Mouse (Mus musculus) embryo, embryonic 10 days (tissue): ENCODE measurements at regions not wholly inside any gene's neighbourhood (a gene's known extent, or its start where the extent isn't known, plus 50 kb on each side); places are given as distances from the start of the nearest gene placed in this dataset.
A peak's percentile ranks its signal among the peaks of the same experiment; 100 is the strongest.

Experiments used
- DNase-seq: peaks from one replicate; pipeline ENCODE4 v3.0.0-alpha.2; 2015; ENCODE audit warnings: low spot score

DNA sequence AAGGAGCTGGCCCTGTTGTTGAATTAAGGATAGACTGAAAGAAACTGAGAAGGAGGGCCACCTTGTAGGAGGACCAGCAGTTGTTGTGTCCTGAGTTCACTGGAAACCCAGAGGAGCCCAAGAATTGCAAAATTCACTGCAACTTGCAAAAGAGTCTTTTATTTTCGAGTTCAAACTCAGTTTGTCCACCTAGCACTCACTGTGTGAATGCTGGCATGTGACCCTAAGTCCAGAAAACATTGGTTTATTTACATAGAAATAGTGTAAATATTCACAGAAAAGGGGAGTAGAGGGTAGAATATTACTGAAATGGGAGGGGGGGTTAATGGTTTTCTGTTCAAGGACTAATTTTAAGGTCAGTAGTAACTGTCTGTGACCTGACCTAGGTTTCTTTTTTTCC is 394.7 kb downstream of the 4933405O20Rik start:
- no peak for DNase-seq

DNA sequence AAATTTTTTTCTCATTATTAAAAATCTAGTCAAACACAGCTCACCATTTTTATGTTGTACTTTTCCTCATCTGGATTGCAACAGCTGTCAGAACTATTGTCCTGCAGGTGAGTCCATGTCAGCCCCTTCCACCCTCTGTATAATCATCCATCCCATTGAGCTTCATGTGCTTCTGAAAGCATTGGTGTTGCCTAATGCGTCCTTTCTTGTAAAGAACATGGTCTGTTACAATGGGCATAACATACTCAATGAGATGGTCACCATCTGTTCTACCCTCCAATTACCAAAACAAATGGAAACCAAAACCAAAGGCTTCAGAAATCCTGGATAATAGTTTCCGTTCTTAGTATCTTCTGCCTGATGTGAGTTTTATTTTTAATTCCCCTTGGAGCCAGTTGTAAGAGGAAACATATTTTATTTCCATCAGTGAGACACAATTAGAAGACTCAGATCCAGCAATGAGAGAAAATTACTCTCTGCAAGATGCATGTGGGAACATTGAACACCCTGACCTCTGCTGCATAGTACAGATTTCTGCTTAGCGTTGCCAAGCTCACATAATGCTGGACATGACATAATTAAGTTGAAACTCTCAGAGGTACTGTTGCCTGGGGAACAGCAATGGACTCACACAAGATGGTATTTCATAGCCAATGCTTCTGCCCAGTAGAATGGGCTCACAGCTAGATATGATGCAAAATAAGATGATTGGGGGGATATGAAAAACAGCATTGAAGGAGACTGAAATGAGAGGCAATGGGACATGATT is 443.1 kb downstream of the 4933405O20Rik start:
- no peak for DNase-seq

DNA sequence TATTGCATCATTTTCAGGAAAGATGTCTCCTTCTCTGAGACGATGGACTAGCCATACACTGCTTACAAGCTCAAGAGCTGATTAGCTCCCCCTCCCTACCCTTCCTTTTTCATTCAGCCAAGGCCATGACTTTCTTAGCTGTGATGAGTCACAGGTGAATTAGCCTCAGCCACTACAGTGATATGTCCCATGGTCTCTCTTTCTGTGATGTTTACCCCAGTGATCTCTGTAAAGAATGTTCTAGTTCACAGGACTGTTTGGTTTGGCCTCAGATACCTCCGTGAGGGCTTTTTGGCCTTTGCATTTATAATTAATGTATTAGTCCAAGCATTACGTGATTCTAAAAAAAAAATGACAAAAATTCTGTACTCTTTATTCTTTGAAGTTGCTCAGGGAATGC is 452.5 kb downstream of the 4933405O20Rik start:
- DNase-seq = no peak

DNA sequence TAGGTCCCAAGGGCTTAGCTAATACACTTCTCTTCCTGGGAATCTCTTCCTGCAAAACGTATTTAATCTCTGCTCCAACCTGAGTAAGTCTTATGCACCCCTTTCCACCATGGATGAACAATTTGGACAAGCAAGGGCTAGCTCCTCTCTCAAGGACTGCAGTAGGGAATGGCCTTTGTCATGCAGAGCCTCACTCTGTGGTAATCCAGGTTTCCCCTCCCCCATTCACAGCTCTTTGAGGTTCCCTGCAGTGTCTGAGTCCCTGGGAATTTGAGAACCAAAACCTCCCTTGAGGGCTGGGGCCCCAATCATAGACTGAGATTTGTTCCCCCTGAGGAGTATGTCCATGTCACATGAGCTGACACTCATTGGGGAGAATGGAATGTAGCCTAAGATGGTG is 442.5 kb upstream of the Ano5 start:
- DNase-seq = no peak

DNA sequence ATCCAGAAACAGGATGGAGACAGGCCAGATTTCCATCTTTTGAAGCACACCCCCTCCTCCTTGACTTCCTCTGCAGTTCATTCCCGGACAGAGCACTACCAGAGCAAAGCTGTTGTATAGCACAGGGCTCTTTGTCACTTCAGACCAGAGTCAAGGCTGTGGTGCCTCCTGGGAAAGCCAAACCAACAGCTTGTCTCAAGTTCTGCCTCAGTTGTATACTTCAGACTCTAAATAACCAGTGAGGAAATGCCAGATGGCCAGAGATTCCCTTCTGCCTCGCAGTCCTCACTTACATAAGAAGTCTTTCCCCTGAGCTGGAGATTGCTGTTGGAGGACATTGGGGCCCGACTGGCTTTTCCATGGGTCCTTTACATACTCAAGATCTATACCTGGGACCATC is 417.1 kb upstream of the Ano5 start:
- DNase-seq = no peak

DNA sequence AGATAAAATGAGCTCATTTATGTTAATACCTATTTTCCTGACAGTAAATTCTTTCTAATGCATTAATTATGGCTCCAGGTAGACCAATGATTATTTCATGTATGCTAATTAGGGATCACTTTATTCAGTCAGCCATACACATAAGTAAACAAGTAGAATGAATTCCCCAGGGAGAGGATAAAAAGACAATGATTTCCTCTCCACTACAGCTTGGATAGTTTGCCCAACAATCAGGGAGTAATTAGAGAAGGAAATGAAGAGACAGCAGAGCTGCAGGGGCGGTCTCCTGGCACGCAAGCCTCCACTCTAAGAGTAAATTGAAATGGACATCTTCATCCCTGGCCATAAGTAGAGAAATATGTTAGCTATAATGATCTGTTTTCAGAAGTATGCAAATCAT is 409.7 kb upstream of the Ano5 start:
- no peak for DNase-seq

DNA sequence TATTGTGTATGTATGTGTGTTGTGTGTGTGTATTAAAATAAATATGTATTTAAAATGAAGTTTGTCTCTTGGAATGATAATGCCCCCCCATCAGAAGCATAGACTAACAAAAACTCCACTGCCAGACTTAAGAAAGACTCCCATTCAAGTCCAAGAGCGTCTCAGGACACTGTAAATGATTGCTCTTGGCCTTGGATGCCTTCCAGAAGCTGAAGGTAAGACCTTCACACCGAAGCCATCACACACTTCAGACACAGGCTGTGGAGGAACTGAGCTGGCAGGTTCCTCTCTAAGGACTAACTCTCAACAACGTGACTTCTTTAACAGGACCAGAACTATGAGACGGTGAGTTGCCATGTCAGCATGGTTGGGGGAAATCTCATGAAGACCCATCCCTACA is 370.0 kb upstream of the Ano5 start:
- DNase-seq = no peak

DNA sequence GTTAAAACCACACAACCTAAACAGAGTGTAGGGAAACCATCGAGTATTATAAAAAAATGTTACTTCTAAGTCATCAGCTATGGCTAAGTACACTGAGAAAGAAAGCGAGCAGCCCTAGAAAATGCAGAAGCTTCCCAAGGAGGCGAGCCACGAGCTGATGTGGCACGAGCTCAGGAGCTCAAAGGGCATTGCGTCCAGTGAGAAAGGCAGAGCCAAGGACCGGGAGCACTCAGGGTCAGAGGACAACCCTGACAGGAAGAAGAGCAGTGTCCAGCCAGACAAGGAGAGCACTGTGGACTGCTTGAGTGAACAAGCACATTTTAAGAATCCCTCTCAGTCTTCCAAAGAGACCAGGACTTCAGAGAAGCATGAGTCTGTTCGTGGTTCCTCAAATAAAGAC is 335.6 kb upstream of the Ano5 start:
- DNase-seq = no peak

DNA sequence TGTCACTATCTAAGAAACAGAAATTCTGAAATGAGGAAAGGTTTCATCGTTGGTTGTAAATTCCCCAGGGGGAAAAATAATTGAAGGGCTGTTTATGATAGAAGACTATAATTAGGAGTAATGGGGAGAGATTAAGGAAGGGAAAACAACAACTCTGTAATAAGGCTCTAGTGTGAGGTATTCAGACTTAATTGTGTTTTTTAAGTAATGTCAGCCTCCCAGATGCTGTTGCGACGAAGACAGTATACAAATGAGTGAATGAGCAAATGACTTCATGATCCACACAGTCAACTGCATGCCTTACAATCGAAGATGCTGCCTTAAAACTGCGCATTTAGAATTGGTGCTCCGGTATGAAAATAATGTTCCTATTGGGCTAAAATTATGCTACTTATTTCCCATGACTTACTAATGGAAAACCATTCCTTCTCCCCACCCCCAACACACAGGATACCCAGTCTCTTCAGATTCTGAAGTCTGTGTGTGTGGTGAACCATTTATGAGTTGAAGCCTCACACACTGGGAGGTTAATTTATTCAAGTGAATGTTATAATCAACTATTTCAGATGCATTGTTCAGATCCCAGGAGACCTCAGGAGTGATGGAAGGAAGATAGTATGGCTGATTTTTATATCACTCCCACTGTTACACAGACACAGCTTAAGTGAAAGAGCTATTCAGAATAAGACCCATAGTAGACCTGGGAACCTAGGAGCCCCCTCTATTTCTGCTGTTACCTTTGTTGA is 295.2 kb upstream of the Ano5 start:
- DNase-seq = no peak

DNA sequence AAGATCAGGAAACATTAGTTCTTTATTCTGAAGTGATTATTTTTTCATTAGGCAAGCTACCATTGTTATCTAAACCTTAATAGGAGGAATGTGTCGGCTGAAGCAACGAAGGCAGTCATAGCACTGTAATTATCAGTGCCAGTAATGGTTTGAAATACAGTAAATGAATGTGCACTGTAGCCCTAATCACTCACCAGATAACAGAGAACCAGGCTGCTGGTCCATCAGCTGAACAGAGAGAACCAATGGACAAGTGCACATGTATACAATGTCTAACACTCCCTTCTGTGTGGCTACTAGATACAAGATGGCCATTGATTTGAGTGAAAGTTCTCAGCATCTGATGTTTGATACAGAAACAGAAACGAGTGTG is 294.6 kb upstream of the Ano5 start:
- no peak for DNase-seq

DNA sequence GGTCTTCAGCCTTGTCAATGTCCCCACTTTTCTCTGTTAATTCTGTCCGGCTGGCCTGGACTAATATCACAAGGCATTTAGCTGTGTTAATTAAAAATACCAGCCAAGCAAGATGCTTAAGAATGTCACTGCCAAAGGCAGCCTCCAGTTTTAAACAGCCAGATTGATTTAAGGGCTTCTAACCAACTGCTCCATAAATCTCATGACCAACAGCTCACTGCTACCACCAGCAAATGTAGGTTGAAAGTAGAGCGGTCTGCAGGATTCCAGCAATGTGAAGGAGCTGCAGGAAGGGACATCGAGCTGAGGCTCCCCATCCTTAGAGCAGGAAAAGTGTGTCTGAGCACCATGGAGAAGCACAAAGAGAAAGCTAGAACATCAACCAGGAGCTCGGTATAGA is 289.5 kb upstream of the Ano5 start:
- no peak for DNase-seq

DNA sequence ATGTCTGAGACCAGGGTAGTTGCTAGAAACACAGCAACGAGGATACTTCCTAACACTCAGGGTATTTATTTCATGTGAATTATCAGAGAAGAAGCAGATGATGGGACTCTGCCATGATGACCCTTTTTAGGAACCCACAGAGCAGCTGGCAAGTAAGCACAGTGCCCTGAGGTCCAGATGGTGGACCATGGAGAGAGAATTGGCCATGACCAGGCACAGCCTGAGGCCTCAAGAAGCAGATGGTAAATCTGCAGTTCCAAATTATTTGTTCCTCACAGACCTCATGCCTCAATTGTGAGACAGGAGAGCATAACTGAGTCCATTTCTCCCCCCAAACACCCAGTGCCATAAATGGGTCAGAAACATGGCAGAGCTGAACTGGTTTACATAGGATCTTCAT is 289.0 kb upstream of the Ano5 start:
- DNase-seq = no peak

DNA sequence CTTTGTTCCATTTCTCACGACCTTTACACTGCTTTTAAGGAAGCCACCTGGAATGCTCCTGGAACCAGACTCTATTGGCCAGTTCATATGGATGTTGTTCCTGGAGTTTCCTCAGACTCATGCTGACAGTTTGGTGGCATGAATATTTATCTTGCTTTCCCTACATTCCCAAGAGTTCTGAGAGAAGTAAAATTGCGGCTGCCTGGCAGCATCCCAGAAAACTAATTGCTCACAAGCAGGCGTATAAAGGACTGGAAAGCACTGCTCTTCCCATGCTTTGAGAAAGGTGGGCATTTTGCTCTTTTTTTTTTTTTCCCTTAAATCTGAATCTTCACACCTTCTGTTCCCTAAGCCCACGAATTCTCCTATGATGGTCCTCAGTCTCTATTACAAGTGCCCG is 283.7 kb upstream of the Ano5 start:
- no peak for DNase-seq

DNA sequence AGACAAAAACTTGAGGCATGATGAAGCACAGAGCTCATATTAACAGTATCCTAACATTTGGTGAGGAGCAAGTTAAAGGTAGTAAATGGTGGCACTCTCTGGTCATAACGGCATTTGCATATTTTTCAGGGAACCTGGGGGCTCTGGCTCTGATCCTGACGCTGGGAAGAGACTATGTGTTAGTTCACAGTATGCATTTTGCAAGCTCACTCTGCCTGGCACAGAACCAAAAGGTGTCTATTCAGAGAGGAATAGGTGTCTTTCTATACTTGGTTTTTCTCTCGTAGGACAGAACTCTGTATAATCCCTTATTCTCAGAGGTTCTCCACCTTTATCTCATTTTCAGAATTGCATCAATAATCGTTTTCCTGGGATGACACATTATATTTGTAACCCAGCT is 276.2 kb upstream of the Ano5 start:
- no peak for DNase-seq

DNA sequence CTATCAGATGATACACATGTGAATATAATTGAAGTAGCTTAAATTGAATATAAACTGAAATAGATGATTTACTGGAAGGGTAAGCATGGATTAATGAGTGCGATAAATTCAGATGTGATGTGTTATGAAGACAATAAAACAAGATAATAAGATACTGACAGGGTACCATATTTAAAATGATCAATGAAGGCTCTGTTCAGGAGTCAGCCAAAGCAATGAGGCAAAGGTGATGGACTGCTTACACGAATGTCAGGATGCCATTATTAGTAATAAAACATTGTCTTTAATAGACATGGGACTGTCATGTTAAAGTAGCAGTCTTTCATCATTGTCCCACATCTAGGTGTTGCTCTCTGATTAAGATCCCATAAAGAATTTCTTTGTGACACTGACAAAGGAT is 263.1 kb upstream of the Ano5 start:
- DNase-seq = no peak

DNA sequence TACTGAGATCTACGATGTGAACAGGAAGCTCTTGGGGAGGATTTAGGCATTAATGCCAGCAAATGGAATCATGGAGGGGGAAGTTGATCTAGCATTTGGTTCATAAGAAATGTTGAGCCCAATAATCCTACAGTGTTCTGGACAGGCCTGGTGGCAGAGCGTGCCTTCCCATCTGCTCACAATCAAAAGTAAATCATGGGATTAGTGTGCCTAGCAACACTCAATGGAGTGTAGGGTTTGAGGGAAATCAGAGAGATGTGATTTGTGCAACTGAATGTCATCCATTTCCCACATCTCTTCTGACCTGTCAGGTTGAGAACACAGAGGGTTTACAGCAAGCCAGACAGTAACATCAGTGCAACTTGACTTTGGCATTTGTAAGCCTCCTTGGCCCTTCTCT is 256.4 kb upstream of the Ano5 start:
- no peak for DNase-seq

DNA sequence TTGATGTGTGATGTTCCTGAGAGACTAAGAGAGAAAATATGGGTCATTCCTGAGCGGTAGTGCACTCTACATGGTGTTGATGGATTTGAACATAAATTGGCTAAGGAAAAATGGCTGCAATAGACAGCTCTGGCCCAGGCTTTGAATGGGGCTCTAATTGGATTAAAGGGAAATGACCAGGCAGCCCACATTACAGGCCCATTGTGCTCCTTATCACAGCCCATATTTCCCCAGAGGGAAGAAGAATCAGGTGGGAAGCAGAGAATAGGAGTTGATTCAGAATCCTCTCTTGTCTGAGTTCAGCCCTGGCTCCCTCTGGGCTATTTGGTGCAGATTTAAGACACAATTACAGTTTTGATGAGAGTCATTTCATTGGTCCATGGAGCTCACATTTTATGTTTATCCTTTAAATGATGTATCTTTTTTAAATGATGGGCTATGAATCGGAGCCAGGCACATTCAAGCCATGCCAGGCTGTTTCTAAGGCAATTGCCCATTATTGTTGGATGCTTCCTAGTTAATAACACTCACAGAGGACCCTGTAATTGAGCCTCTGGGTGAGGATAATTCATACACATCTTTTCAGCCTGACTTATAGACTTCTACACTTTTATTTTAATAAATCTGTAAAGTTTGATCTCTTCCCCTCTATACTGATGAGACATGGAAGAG is 251.5 kb upstream of the Ano5 start:
- DNase-seq = peak; percentile 3

DNA sequence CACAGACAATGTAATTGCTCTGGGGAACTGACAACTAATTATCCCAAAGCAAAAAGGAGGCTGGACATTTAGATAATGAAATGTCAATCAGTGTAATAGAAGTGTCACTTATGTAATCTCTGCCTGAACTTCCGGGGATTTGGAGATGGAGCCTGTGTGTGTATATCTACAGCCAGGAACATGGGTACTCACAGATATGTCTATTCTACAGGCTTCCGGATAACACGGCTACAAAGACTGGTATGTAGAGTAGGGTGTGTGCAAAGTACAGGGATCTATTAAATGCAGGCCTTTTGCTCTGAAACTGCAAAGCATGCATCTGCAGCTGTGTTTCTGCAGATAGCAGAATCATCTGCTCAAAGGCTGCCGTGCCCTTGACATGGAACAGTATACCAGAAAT is 246.7 kb upstream of the Ano5 start:
- no peak for DNase-seq

DNA sequence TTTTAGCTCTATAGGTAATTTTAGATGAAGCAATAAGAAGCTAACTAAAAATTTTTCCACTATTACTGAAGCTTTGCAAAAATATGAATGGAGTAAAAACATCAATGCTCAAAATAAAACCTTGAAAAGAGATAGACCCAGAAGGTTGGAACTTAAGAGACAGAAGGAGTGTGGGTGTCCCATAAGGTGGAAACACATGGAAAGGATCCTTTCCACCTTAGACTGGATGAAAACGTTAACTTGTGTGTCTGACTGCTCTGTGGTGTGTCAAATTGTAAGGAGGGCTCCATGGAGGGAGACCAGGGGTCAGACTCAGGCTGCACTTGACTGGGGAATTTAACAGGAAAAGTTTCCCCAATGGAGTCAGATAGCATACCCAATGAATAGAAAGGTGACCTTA is 244.9 kb upstream of the Ano5 start:
- DNase-seq = no peak

DNA sequence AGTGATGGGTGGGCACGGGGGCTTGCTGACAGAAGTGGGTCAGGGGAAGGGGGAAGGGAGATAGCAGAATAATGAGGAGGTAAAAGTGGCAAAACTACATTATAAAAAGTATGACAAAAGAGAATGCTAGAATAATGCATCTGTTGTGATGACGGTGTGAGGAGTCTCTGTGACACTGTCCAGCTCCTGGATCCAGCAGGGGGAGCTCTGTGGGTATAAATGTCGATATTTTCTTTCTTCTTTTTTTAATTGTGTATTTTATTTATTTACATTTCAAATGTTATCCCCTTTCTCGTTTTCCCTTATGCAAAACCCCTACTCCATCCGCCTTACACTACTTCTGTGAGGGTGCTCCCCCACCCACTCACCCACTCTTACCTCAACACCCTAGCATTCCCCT is 243.9 kb upstream of the Ano5 start:
- no peak for DNase-seq

DNA sequence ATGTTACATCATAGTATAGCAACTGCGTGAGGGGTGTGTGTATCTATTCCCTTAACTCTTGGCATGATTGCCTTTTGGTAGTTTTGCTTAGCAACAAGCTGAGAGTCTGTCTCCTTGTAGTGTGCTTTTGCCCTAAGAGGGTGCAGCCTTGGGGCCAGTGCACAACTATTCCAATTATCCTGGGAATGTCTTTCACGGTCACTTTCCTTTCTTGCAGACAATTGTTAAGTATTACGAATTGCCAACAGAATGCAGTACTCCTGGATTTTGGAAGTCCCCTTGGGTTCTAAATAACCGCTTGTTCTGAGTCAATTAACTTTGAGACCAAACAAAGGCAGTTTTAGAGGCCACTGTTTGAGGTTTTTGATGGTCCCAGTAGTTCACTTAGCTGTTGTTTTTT is 242.1 kb upstream of the Ano5 start:
- peak; percentile 40 for DNase-seq

DNA sequence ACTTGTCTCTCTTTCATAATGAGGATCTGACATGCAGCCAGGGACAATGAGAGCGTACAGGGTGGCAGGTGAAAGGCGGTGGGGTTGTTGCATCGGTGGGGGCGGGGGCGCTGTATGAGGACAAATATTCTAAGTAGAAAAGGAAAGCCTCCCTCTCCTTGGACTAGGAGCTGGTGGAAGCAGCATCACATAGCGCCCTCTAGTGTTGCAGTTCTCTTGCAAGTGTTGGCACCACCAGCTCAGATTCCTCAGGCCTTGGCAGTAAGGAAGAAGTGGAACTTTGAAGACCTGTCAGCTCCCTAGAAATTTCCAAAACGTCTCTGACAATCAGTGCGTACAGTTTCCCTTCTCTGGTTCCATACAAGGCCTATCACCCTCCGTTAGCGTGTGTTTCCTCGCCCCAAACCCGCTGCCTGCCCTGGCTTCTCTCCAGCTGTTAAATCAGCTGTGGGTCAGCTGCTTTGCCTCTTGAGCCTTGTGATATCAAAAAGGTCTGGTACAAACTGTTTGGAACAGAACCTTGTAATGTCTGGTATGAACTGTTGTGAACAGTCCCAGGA is 240.2 kb upstream of the Ano5 start:
- DNase-seq = peak; percentile 80

DNA sequence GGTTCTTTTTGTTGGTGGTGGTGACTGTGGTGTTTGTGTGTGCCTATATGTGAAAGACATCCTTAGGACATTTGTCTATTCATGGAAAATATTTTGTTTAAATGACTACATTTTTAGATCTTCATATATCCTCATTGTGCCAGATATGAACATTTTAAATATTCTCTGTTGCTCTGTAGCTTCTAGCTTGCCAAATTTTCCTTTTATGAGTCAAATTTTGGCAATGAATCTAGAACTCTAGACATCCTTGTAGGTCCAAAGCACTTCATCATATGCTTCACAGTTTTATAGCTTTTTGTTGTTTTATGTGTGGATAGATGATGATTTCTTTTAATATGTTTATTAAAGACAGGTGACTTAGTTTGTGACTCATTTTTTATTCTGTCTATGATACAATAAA is 229.4 kb upstream of the Ano5 start:
- DNase-seq = no peak
